8 mouse cellular contexts compared by ENCODE assay signal in the genomic region with DNA sequence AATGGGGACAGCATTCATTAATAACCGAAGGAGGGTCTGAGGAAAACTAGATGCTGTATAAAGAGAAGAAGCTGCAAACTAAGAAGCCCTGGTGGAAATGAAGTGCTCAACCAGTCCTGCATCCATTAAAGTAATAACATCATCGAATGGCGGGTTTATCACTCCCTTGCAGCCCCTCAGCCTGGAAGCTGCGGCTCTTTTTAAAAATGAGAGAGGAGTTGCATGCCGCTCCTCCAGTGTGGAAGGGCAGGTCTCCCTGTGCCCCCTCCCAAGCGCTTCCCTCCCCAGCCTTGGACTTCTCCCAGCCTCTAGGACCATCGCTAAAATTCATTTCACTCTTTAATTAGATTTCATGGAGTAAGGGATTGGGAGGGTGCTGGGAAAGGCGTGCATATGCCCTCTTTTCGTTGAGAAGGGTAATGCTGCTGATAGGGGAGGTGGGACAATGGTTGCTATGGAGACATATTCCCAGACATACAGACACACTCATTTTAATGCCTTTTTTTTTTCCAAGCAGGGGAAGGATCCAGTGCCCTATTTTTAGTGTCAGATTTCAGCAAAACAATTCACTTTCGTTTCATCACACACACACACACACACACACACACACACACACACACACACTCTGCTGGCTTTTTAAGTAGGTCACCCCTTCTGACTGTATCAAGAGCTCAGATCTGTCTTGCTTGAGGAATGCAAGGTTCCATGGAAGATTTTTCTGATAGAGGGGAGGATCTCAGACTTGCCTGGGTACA. TPM values are rescaled to one million over a fixed set of nuclear protein-coding genes. Genes with fewer than 3 reads are reported as not detected.
DNase-seq lines count a peak whose midpoint lies in the region; ATAC-seq lines count a peak whose summit lies in the region.

No protein-coding gene starts in this region.

- no peak overlapping the region for H3K9ac ChIP-seq in embryonic facial prominence, embryonic 14.5 days (ENCODE audit: low read depth, low read length)
- no peak overlapping the region for H3K9ac ChIP-seq in kidney, embryonic 14.5 days (ENCODE audit: low read depth, low read length)
- H3K9ac ChIP-seq in midbrain, embryonic 15.5 days = peak overlapping the region; percentile 34

- H3K4me1 ChIP-seq in embryonic facial prominence, embryonic 14.5 days (ENCODE audit: control insufficient read depth, insufficient read depth, low read length) = peaks cover 3% of the 10 kb centered on the region
- H3K4me1 ChIP-seq in kidney, embryonic 14.5 days (ENCODE audit: control insufficient read depth, insufficient read depth, low read length) = peaks cover 5% of the 10 kb centered on the region; the same call in 1 of the 2 replicates
- peaks cover 26% of the 10 kb centered on the region for H3K4me1 ChIP-seq in midbrain, embryonic 15.5 days

- peak; percentile 63 for ATAC-seq in embryonic facial prominence, embryonic 14.5 days (ENCODE audit: low read depth)
- no peak for ATAC-seq in kidney, embryonic 14.5 days (ENCODE audit: low FRiP score, low TSS enrichment)
- ATAC-seq in midbrain, embryonic 15.5 days (replicated peaks) = peak; percentile 93

- 0 out of 2 replicates have a peak overlapping the region, but pooled peaks have one; percentile 4 for H3K4me3 ChIP-seq in embryonic facial prominence, embryonic 14.5 days (ENCODE audit: low read depth, low read length)
- no peak overlapping the region for H3K4me3 ChIP-seq in kidney, embryonic 14.5 days (ENCODE audit: low read length)
- 0 out of 2 replicates have a peak overlapping the region, but pooled peaks have one; percentile 7 for H3K4me3 ChIP-seq in midbrain, embryonic 15.5 days

- H3K9me3 ChIP-seq in embryonic facial prominence, embryonic 14.5 days (ENCODE audit: control insufficient read depth, low read length) = peaks cover 12% of the 10 kb centered on the region
- H3K9me3 ChIP-seq in kidney, embryonic 14.5 days (ENCODE audit: control insufficient read depth, low read length) = no peaks in the 10 kb centered on the region; the same call in 1 of the 2 replicates
- 0 out of 2 replicates have a peak, but pooled peaks cover 2% of the 10 kb centered on the region for H3K9me3 ChIP-seq in midbrain, embryonic 15.5 days

- H3K36me3 ChIP-seq in embryonic facial prominence, embryonic 14.5 days (ENCODE audit: control insufficient read depth, insufficient read depth, low read length) = no peaks in the 10 kb centered on the region
- H3K36me3 ChIP-seq in kidney, embryonic 14.5 days (ENCODE audit: control insufficient read depth, insufficient read depth, low read length) = no peaks in the 10 kb centered on the region
- H3K36me3 ChIP-seq in midbrain, embryonic 15.5 days (replicated peaks) = no peaks in the 10 kb centered on the region

- 0 out of 2 replicates have a peak overlapping the region, but pooled peaks have one; percentile 21 for H3K4me2 ChIP-seq in embryonic facial prominence, embryonic 14.5 days (ENCODE audit: low read depth, low read length)
- H3K4me2 ChIP-seq in kidney, embryonic 14.5 days (replicated peaks; ENCODE audit: low read depth, low read length) = peak overlapping the region; percentile 25; the same call in 1 of the 2 replicates
- H3K4me2 ChIP-seq in midbrain, embryonic 15.5 days = peak overlapping the region; percentile 49

- WGBS in embryonic facial prominence, embryonic 14.5 days = 43% methylated on average over 10 of the region's 10 CpGs
- WGBS in kidney, embryonic 14.5 days = 35% methylated on average over 10 of the region's 10 CpGs
- WGBS in midbrain, embryonic 15.5 days = 11% methylated on average over 10 of the region's 10 CpGs

- H3K27me3 ChIP-seq in embryonic facial prominence, embryonic 14.5 days (replicated peaks; ENCODE audit: control insufficient read depth, insufficient read depth, low read length) = no peaks in the 10 kb centered on the region
- H3K27me3 ChIP-seq in kidney, embryonic 14.5 days (ENCODE audit: control insufficient read depth, insufficient read depth, low read length) = no peaks in the 10 kb centered on the region
- no peaks in the 10 kb centered on the region for H3K27me3 ChIP-seq in midbrain, embryonic 15.5 days (replicated peaks)

- H3K27ac ChIP-seq in embryonic facial prominence, embryonic 14.5 days (replicated peaks; ENCODE audit: low read depth, low read length) = no peak overlapping the region
- no peak overlapping the region for H3K27ac ChIP-seq in kidney, embryonic 14.5 days (ENCODE audit: low read depth, low read length)
- peak overlapping the region; percentile 91 for H3K27ac ChIP-seq in midbrain, embryonic 15.5 days

- peak; percentile 31 for DNase-seq in embryo, embryonic 10.5 days (ENCODE audit: low spot score)
- DNase-seq in embryo, embryonic 11 days = no peak
- peak; percentile 23 for DNase-seq in 3T3-L1 (ENCODE audit: low read depth, low spot score)
- peak; percentile 63 for DNase-seq in embryonic facial prominence, embryonic 14.5 days (ENCODE audit: low spot score)
- DNase-seq in thymus, postnatal 4 days = peak; percentile 59
- DNase-seq in urinary bladder, postnatal 36 days (ENCODE audit: low spot score in 2 of 2) = no peak

RNA-seq across cellular contexts. Expression of gene Ptgfrn, which starts 35.4 kb away (rescaled TPM):
- 9.7 and 10.2 TPM in 2 replicates for polyA plus RNA-seq in embryonic facial prominence, embryonic 14.5 days (2014; fragmentation: Nextera tagmentation; extraction: Ambion mirVana)
- 4.4 and 4.7 TPM in 2 replicates for polyA plus RNA-seq in kidney, embryonic 14.5 days (2014; fragmentation: Nextera tagmentation; extraction: Ambion mirVana)
- 2.6 and 2.7 TPM in 2 replicates for polyA plus RNA-seq in midbrain, embryonic 15.5 days (2015; fragmentation: Nextera tagmentation; extraction: Ambion mirVana)

Comparison
In these comparisons a context has a peak if more than half of its experiments do, and no peak if none do; other contexts are left out.
1. DNase-seq: peak in embryo, embryonic 10.5 days (single experiment), 3T3-L1 (single experiment), embryonic facial prominence, embryonic 14.5 days (single experiment) and thymus, postnatal 4 days (single experiment); none in embryo, embryonic 11 days (single experiment) and urinary bladder, postnatal 36 days (0 of 2).
2. Peak in every context shown above with its lines, with median percentiles within 50 percentile points of each other: H3K4me2 ChIP-seq.